Mouse (Mus musculus): ENCODE measurements at regions not wholly inside any gene's neighbourhood (a gene's known extent, or its start where the extent isn't known, plus 50 kb on each side); places are given as distances from the start of the nearest gene placed in this dataset.

GRCm38 (mm10) chr19:45288722-45289121, 53.1 kb upstream of the Lbx1 start:
- H3K9me3 ChIP-seq (replicated peaks; ENCODE audit: control insufficient read depth, low read length): no peaks in the 10 kb centered on the region
- WGBS: 58% methylated on average over 2 of the region's 2 CpGs
- H3K4me1 ChIP-seq (ENCODE audit: control insufficient read depth, insufficient read depth, low read length): peaks cover 6% of the 10 kb centered on the region
- no peaks in the 10 kb centered on the region for H3K36me3 ChIP-seq (ENCODE audit: control insufficient read depth, insufficient read depth)
- peaks cover 17% of the 10 kb centered on the region for H3K27me3 ChIP-seq (ENCODE audit: control insufficient read depth, insufficient read depth, low read length)
- no peak for ATAC-seq (replicated peaks; ENCODE audit: extremely low read depth, insufficient read depth, low FRiP score)
- H3K27ac ChIP-seq (ENCODE audit: low read length): no peak overlapping the region
- no peak overlapping the region for H3K9ac ChIP-seq (ENCODE audit: low read length)
- no peak overlapping the region for H3K4me3 ChIP-seq (ENCODE audit: low read length)
- H3K4me2 ChIP-seq (ENCODE audit: low read depth, low read length): no peak overlapping the region

GRCm38 (mm10) chr19:45297812-45298211, 62.2 kb upstream of the Lbx1 start:
- Histone ChIP-seq H3K36me3 (ENCODE audit: control insufficient read depth, insufficient read depth) (no peaks in the 10 kb centered on the region), H3K4me3 (ENCODE audit: low read length) (no peak overlapping the region), H3K4me1 (ENCODE audit: control insufficient read depth, insufficient read depth, low read length) (peaks cover 39% of the 10 kb centered on the region), H3K27me3 (ENCODE audit: control insufficient read depth, insufficient read depth, low read length) (peaks cover 19% of the 10 kb centered on the region), H3K27ac (ENCODE audit: low read length) (no peak overlapping the region), H3K9ac (ENCODE audit: low read length) (no peak overlapping the region), H3K4me2 (ENCODE audit: low read depth, low read length) (no peak overlapping the region), H3K9me3 (replicated peaks; ENCODE audit: control insufficient read depth, low read length) (no peaks in the 10 kb centered on the region)
- no peak for ATAC-seq (replicated peaks; ENCODE audit: extremely low read depth, insufficient read depth, low FRiP score)
- 30% methylated on average over 3 of the region's 3 CpGs for WGBS

- Histone ChIP-seq H3K27me3 (ENCODE audit: control insufficient read depth, insufficient read depth, low read length) (peaks cover 17% of the 10 kb centered on the region), H3K9ac (ENCODE audit: low read length) (no peak overlapping the region), H3K4me3 (ENCODE audit: low read length) (no peak overlapping the region), H3K36me3 (ENCODE audit: control insufficient read depth, insufficient read depth) (no peaks in the 10 kb centered on the region), H3K27ac (ENCODE audit: low read length) (peak overlapping the region; percentile 25), H3K4me1 (ENCODE audit: control insufficient read depth, insufficient read depth, low read length) (peaks cover 33% of the 10 kb centered on the region), H3K4me2 (ENCODE audit: low read depth, low read length) (no peak overlapping the region), H3K9me3 (replicated peaks; ENCODE audit: control insufficient read depth, low read length) (no peaks in the 10 kb centered on the region)
- WGBS: 38% methylated on average over 3 of the region's 3 CpGs
- no peak for ATAC-seq (replicated peaks; ENCODE audit: extremely low read depth, insufficient read depth, low FRiP score)
These were observed 63.7 kb upstream of the Lbx1 start for GRCm38 (mm10) chr19:45299341-45299740.

- H3K27me3 ChIP-seq (ENCODE audit: control insufficient read depth, insufficient read depth, low read length): peaks cover 22% of the 10 kb centered on the region
- peak overlapping the region; percentile 15; the same call in 1 of the 2 replicates for H3K27ac ChIP-seq (ENCODE audit: low read length)
- H3K4me2 ChIP-seq (ENCODE audit: low read depth, low read length): no peak overlapping the region
- no peak overlapping the region for H3K9ac ChIP-seq (ENCODE audit: low read length)
- H3K4me1 ChIP-seq (ENCODE audit: control insufficient read depth, insufficient read depth, low read length): peaks cover 29% of the 10 kb centered on the region
- ATAC-seq (replicated peaks; ENCODE audit: extremely low read depth, insufficient read depth, low FRiP score): no peak
- H3K36me3 ChIP-seq (ENCODE audit: control insufficient read depth, insufficient read depth): no peaks in the 10 kb centered on the region
- 38% methylated on average over 5 of the region's 5 CpGs for WGBS
- H3K4me3 ChIP-seq (ENCODE audit: low read length): no peak overlapping the region
- H3K9me3 ChIP-seq (replicated peaks; ENCODE audit: control insufficient read depth, low read length): no peaks in the 10 kb centered on the region
These were observed 63.8 kb upstream of the Btrc start for GRCm38 (mm10) chr19:45299768-45300167.

- peak; percentile 63 for ATAC-seq (replicated peaks; ENCODE audit: extremely low read depth, insufficient read depth, low FRiP score)
- H3K9ac ChIP-seq (ENCODE audit: low read length): peak overlapping the region; percentile 78
These were observed 62.7 kb upstream of the Btrc start for GRCm38 (mm10) chr19:45300691-45301431.

GRCm38 (mm10) chr19:45301432-45301732, 62.2 kb upstream of the Btrc start:
- peaks cover 28% of the 10 kb centered on the region for H3K4me1 ChIP-seq (ENCODE audit: control insufficient read depth, insufficient read depth, low read length)
- peak overlapping the region; percentile 90 for H3K4me2 ChIP-seq (ENCODE audit: low read depth, low read length)
- H3K9me3 ChIP-seq (replicated peaks; ENCODE audit: control insufficient read depth, low read length): no peaks in the 10 kb centered on the region
- no peak for ATAC-seq (replicated peaks; ENCODE audit: extremely low read depth, insufficient read depth, low FRiP score)
- H3K4me3 ChIP-seq (ENCODE audit: low read length): peak overlapping the region; percentile 75
- H3K36me3 ChIP-seq (ENCODE audit: control insufficient read depth, insufficient read depth): no peaks in the 10 kb centered on the region
- whole genome bisulfite sequencing: 2% methylated on average over 16 of the region's 16 CpGs
- H3K27ac ChIP-seq (ENCODE audit: low read length): peak overlapping the region; percentile 60; the same call in 1 of the 2 replicates
- H3K9ac ChIP-seq (ENCODE audit: low read length): peak overlapping the region; percentile 78
- peaks cover 23% of the 10 kb centered on the region for H3K27me3 ChIP-seq (ENCODE audit: control insufficient read depth, insufficient read depth, low read length)

More at GRCm38 (mm10) chr19:45300691-45301431, 62.7 kb upstream of the Btrc start:
- Histone ChIP-seq H3K9me3 (replicated peaks; ENCODE audit: control insufficient read depth, low read length) (no peaks in the 10 kb centered on the region), H3K4me1 (ENCODE audit: control insufficient read depth, insufficient read depth, low read length) (peaks cover 28% of the 10 kb centered on the region), H3K27ac (ENCODE audit: low read length) (peak overlapping the region; percentile 11; the same call in 1 of the 2 replicates), H3K36me3 (ENCODE audit: control insufficient read depth, insufficient read depth) (no peaks in the 10 kb centered on the region), H3K4me2 (ENCODE audit: low read depth, low read length) (peak overlapping the region; percentile 90), H3K4me3 (ENCODE audit: low read length) (peak overlapping the region; percentile 75), H3K27me3 (ENCODE audit: control insufficient read depth, insufficient read depth, low read length) (peaks cover 23% of the 10 kb centered on the region)
- WGBS: 3% methylated on average over 22 of the region's 22 CpGs

GRCm38 (mm10) chr19:45301733-45302547, 61.6 kb upstream of the Btrc start:
- peak overlapping the region; percentile 90 for H3K4me2 ChIP-seq (ENCODE audit: low read depth, low read length)
- ATAC-seq (replicated peaks; ENCODE audit: extremely low read depth, insufficient read depth, low FRiP score): peak; percentile 61
- H3K4me1 ChIP-seq (ENCODE audit: control insufficient read depth, insufficient read depth, low read length): peaks cover 28% of the 10 kb centered on the region
- H3K9ac ChIP-seq (ENCODE audit: low read length): peak overlapping the region; percentile 78
- under 1% methylated on average over 57 of the region's 58 CpGs for WGBS
- H3K27ac ChIP-seq (ENCODE audit: low read length): peak overlapping the region; percentile 60
- peaks cover 23% of the 10 kb centered on the region for H3K27me3 ChIP-seq (ENCODE audit: control insufficient read depth, insufficient read depth, low read length)
- H3K4me3 ChIP-seq (ENCODE audit: low read length): peak overlapping the region; percentile 75
- no peaks in the 10 kb centered on the region for H3K9me3 ChIP-seq (replicated peaks; ENCODE audit: control insufficient read depth, low read length)
- no peaks in the 10 kb centered on the region for H3K36me3 ChIP-seq (ENCODE audit: control insufficient read depth, insufficient read depth)

- Histone ChIP-seq H3K36me3 (ENCODE audit: control insufficient read depth, insufficient read depth) (no peaks in the 10 kb centered on the region), H3K4me3 (ENCODE audit: low read length) (peak overlapping the region; percentile 75), H3K27ac (ENCODE audit: low read length) (no peak overlapping the region), H3K4me2 (ENCODE audit: low read depth, low read length) (peak overlapping the region; percentile 90), H3K27me3 (ENCODE audit: control insufficient read depth, insufficient read depth, low read length) (peaks cover 23% of the 10 kb centered on the region), H3K4me1 (ENCODE audit: control insufficient read depth, insufficient read depth, low read length) (peaks cover 36% of the 10 kb centered on the region), H3K9me3 (replicated peaks; ENCODE audit: control insufficient read depth, low read length) (no peaks in the 10 kb centered on the region), H3K9ac (ENCODE audit: low read length) (peak overlapping the region; percentile 78)
- no peak for ATAC-seq (replicated peaks; ENCODE audit: extremely low read depth, insufficient read depth, low FRiP score)
- WGBS: 12% methylated on average over 16 of the region's 16 CpGs
These were observed 60.8 kb upstream of the Btrc start for GRCm38 (mm10) chr19:45302548-45303241.
